Comparison of ENCODE assay signal across 8 mouse cellular contexts in genomic region chr1:43694851-43695545, GRCm38 (mm10). TPM values are rescaled to one million over a fixed set of nuclear protein-coding genes. Genes with fewer than 3 reads are reported as not detected.
A peak's percentile ranks its signal among the peaks of the same experiment; 100 is the strongest.
DNase-seq lines count a peak whose midpoint lies in the region; ATAC-seq lines count a peak whose summit lies in the region.

No protein-coding gene starts in this region.

- peak; percentile 65 for DNase-seq in 3T3-L1 (ENCODE audit: low read depth, low spot score)
- DNase-seq in frontal cortex, postnatal 10 days (ENCODE audit: low spot score in 2 of 2) = peak; percentile 73 to 75
- peak; percentile 95 for DNase-seq in heart, postnatal 4 days
- peak; percentile 79 to 88 for DNase-seq in layer of hippocampus, adult 8-10 months (ENCODE audit: low spot score in 2 of 2)
- DNase-seq in lung, postnatal 10 days = peak; percentile 89
- peak; percentile 78 for DNase-seq in skeletal muscle tissue, adult 2 months (ENCODE audit: low read depth, low spot score)
- no peak for DNase-seq in c-Kit-positive CD71-positive TER-119-positive erythroid progenitor cells, embryonic 14.5 days (ENCODE audit: low spot score)

- ATAC-seq in cerebellum, adult (ENCODE audit: insufficient number of reproducible peaks, low FRiP score, low TSS enrichment) = peak; percentile 86

RNA-seq across cellular contexts. Expression of gene 1500015O10Rik, which starts 35.4 kb away (rescaled TPM):
- total RNA-seq in heart, postnatal 4 days (2021) = 1 to 10 TPM; 4.9 to 5.4 TPM
- total RNA-seq in layer of hippocampus, adult 8-10 months (2022) = 1 to 10 TPM; 1.4 to 8.2 (median 3.3) TPM
